Mouse (Mus musculus) kidney, postnatal 25 days (tissue): Measurements from ENCODE around the gene Stkld1.
A peak's percentile ranks its signal among the peaks of the same experiment; 100 is the strongest.

Source experiments
- DNase-seq, 2 experiments: peaks; one replicate each; pipeline ENCODE4 v3.0.0; 2021; ENCODE audit warnings: mixed read lengths in 2 of 2

Gene Stkld1

DNA sequence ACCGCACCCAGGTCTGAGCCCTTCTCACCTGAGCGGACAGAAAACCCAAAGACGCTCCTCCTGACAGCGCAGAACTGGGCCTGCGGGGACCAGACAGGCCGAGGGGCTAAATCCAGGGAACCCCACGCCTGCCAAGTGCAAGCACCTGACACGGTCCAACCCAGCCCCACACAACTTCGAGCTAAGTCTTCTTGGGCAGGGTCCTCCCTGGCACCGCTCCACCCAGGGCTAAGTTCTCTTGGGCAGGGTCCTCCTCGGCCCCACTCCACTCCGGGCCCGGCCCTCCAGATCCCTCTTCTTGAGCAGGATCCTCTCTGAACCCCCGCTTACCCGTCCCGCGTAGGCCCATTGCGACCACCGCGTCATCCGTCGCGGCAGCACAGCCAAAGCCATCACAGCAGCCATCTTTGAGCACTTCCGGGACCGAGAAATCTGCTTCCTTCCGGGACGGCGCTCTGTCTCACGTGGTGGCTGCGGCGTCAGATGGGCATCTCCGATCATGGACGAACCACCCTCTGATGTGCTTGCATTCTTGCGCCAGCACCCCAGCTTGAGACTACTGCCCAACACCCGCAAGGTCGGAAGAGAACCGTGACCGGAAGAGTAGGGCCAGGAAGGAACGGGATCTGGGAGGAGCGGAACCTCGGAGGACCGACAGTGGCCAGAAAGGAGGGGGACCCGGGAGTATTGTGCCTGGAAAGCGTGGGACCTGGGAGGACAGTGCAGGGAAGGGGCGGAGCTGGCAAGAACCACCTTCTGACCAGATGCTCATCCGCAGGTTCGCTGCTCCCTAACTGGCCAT lies 17.7 kb upstream of the Stkld1 start, which contains the start of the genes Surf2 and Surf1:
Surf2 (plus strand) TSS at position 441 of the 802 bp plus-strand sequence.
Surf1 (minus strand) TSS at position 604 of the 802 bp plus-strand sequence.
- peak; percentile 85 to 92 for DNase-seq

GRCm38 (mm10) chr2:26916738-26917137 lies 17.1 kb upstream of the Stkld1 start:
- no peak for DNase-seq

DNA sequence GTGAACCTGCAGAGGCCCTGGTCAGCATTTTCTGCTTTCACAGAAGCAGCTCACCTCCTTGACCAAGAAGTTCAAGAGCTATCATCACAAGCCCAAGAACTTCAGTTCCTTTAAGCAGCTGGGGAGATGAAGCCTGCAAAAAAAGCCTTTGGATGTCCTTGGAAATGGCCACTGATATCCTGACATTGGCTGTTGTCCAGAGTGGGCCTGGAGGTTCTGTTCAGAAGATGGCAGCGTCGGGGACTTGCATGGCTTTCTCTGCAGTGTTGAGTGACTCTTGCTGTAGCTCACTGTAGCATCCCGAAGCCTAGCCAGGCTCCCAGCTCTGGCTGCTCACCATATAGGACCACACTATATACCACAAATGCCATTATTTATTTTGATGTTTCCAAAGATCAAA lies 14.2 kb upstream of the Stkld1 start:
- DNase-seq, result no peak

- DNase-seq, result peak; percentile 57 to 86
Observed at GRCm38 (mm10) chr2:26920190-26920855, 13.5 kb upstream of the Stkld1 start.

GRCm38 (mm10) chr2:26921784-26922183 lies 12.1 kb upstream of the Stkld1 start:
- DNase-seq, result peak; percentile 56 to 80

GRCm38 (mm10) chr2:26927745-26928476 lies 5.9 kb upstream of the Stkld1 start:
- peak; percentile 22 to 66 for DNase-seq

- peak; percentile 75 to 82 for DNase-seq
Observed at GRCm38 (mm10) chr2:26930390-26930789, 3.5 kb upstream of the Stkld1 start.

- DNase-seq, result peak; percentile 60 to 83
Observed at GRCm38 (mm10) chr2:26932473-26933303, 1.2 kb upstream of the Stkld1 start.

- DNase-seq, result no peak
Observed at GRCm38 (mm10) chr2:26935286-26935685, 1.4 kb downstream of the Stkld1 start.

DNA sequence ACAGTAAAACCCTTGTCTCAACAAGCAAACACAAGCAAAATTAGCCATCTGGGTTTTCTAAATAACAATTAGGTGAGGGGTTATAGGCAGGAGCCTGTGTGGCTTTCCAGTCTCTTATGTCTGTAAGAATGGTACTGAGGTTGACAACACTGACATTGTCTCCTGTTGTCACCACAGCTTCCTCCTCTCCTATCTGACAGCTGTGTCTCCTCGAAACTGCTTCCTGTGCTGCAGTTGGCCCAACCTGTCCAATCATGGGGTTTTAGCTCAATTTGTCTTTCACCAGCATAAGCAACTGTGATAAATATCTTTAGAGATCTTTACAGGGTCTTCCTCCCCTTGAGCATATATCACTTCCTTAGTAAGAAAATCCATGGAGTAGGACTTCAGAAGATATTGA lies 2.6 kb downstream of the Stkld1 start:
- DNase-seq, result no peak

DNA sequence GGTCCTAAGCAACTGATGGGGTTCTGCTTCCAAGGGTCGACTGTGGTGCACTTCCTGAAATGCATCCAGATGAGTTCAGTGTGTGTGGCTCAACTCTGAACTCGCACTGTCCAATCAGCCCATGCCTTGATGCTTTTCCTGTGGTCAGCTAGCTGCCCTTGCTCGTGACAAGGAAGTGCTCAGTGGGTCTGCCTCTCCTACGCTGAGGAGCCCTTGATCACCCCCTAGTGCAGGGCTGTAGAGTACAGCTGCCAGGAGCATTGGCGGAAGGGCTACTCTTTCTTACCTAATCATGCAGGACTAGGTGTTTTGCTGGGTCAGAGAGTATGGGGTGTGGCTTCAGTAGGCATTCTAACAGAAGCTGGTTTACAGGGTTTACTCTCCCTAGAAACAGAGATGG lies 7.7 kb downstream of the Stkld1 start:
- peak in 1 of 2 experiments; percentile 64 for DNase-seq

GRCm38 (mm10) chr2:26943253-26943652 lies 9.4 kb downstream of the Stkld1 start:
- DNase-seq, result no peak

- DNase-seq, result no peak
Observed at GRCm38 (mm10) chr2:26950411-26950810, 16.6 kb downstream of the Stkld1 start.

GRCm38 (mm10) chr2:26951346-26951905 lies 17.6 kb downstream of the Stkld1 start:
- no peak for DNase-seq

- no peak for DNase-seq
Observed at GRCm38 (mm10) chr2:26952193-26952592, 18.3 kb downstream of the Stkld1 start.

DNA sequence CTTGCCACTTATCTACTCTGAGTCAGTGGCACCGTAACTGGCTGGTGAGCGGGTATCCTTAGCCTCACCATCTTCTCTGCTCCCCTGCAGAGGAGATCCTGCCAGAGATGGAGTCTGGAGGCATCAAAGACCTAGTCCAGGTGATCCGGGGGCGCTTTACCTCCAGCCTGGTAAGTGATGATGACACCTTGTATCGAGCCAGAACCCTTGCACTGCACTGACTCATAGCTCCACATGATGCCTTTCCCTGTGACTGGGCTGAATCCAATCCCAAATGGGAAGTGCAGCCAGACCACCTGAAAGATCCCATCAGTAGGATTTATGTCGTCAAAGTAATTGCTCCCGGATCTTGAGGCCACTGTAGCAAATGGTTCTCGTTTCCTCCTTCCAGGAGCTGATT lies 19.0 kb downstream of the Stkld1 start:
- DNase-seq, result no peak

DNA sequence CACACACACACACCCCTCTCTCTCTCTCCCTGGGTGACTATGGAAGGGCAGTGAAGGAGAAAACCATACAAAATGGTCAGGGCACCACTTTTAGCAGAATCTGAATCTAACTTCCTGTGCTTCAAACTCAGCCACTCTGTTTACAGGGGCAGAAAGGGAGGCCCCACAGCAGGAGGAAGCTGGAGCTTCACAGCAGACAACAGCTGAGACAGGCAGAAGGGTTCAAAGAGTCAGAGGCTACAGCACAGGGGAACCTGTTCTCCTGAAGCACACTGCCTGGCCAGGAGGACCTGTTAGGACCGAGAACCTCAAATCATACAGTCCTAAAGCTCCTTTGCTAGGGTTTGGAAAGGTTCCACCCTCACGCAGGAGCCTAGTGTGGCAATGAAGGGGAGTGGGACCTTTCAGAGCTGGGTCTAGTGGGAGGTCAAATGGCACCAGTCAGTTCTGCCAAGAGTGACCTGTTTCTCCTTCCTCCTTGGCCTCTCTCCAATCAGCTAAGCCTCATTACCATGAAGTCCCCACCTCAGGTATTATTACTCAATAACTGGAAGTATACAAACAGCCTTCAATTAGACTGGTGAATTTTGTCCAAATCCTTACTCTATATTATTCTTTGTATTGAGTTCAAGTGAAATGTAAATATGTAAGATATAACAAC lies 21.0 kb downstream of the Stkld1 start:
- DNase-seq, result no peak

- peak; percentile 13 to 65 for DNase-seq
Observed at GRCm38 (mm10) chr2:26956811-26957487, 23.1 kb downstream of the Stkld1 start.

- peak in 1 of 2 experiments; percentile 23 for DNase-seq
Observed at GRCm38 (mm10) chr2:26957488-26957859, 23.6 kb downstream of the Stkld1 start.

DNA sequence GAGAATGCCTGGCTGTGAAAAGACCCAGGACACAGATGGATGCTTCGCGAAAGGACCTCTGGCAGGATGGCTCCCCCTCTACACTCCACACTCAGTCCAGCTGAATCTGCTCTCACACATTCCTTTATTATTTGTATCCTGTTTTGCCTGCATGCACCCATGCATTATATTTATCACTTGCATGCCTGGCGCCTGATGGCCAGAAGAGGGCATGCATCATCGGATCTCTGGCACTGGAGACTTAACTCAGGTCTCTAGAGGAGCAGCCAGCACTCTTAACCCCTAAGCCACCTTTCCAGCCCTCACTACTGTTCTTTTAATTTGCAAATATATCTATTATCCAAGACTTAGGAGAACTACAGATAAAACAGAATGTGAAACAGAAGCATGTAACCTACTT lies 26.9 kb downstream of the Stkld1 start:
- DNase-seq, result peak in 1 of 2 experiments; percentile 39
